Mouse (Mus musculus) midbrain, embryonic 13.5 days (tissue): ENCODE measurements around the gene Il16. TPM values are rescaled to one million over a fixed set of nuclear protein-coding genes. Genes with fewer than 3 reads are reported as not detected.

Experiments
- ATAC-seq: fragments of 200-750 bp; cut with Nextera tagmentation; 2 replicates; pipeline ENCODE4 v1.8.0; 2017; ENCODE audit warnings: mild to moderate bottlenecking, moderate TSS enrichment, moderate library complexity
- H3K27ac ChIP-seq: fragments of 300-500 bp; sonication (generic); 2 replicates; pipeline ENCODE4 v1.5.1; 2015; ENCODE audit warnings: inconsistent platforms, mild to moderate bottlenecking, moderate library complexity
- H3K27me3 ChIP-seq: fragments of 300-500 bp; sonication (generic); 2 replicates; pipeline ENCODE4 v1.6.1; 2015; ENCODE audit warnings: mild to moderate bottlenecking, inconsistent platforms
- H3K36me3 ChIP-seq: fragments of 300-500 bp; sonication (generic); 2 replicates; pipeline ENCODE4 v1.6.1; 2015; ENCODE audit warnings: mild to moderate bottlenecking, inconsistent platforms
- H3K4me1 ChIP-seq: fragments of 300-500 bp; sonication (generic); replicated peaks from 2 replicates; pipeline ENCODE4 v1.6.1; 2015; ENCODE audit warnings: inconsistent platforms
- H3K4me2 ChIP-seq: fragments of 300-500 bp; sonication (generic); replicated peaks from 2 replicates; pipeline ENCODE4 v1.6.1; 2015; ENCODE audit warnings: moderate library complexity, mild to moderate bottlenecking, inconsistent platforms
- H3K4me3 ChIP-seq: fragments of 300-500 bp; sonication (generic); replicated peaks from 2 replicates; pipeline ENCODE4 v1.5.1; 2015; ENCODE audit warnings: mild to moderate bottlenecking, inconsistent platforms
- H3K9ac ChIP-seq: fragments of 300-500 bp; sonication (generic); replicated peaks from 2 replicates; pipeline ENCODE4 v1.6.1; 2015; ENCODE audit warnings: mild to moderate bottlenecking, inconsistent platforms
- H3K9me3 ChIP-seq: fragments of 300-500 bp; sonication (generic); 2 replicates; pipeline ENCODE4 v1.6.1; 2016; ENCODE audit warnings: mild to moderate bottlenecking, inconsistent platforms
- WGBS: fragments of 180-500 bp; shearing (Covaris S2); methylation state at CpG from one replicate; pipeline ENCODE4 v1.1.7; 2015; 5-methylcytosine and 5-hydroxymethylcytosine counted together
- polyA plus RNA-seq: library from polyadenylated mRNA; unstranded; fragments of >200 nt; fragmentation: Nextera tagmentation; extraction: Ambion mirVana; gene quantifications from 2 replicates; pipeline ENCODE4 v1.2.1, GENCODE M21; 2015

Gene Il16
- 0.74 and 0.88 TPM in 2 replicates for polyA plus RNA-seq

DNA sequence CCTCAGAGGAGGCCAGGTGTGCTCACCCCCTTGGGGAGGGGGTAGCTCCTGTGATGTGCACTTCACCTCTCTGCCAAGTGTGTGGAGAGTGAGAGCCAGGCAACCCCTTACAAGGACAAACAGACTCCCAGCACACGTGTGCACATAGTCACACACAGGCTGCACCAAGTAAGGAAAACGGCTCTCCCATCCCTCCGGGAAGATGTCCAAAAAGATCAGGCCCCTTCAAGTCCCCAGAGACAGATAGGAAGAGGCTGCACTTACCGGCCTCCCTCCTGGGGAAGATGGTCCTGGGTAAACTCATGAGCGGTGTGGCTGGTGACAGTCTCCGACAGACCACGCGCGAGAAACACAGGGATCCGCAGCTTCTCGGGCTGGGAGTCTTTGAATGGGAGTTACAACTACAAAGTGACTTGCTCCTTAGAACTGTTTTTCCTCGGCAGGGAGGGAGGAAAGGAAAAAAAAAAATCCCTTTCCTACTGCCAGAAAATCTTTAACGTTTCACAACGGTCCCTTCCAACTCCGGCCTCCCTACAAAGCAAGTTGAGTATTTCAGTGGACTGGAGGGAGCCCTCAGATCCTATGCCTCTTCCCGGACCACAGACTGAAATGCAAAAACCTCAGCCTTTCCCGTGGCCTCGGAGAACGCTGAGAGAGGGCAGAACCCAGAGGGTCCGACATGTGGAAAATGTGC lies at the start of gene Il16:
Gene Il16 (minus strand): TSS at position 314 of the 694 bp plus-strand sequence.
- H3K27me3 ChIP-seq = 0 out of 2 replicates have a peak, but pooled peaks cover 4% of the 10 kb centered on the region
- H3K9me3 ChIP-seq = no peaks in the 10 kb centered on the region
- no peak within 1 kb of the TSS for H3K9ac ChIP-seq
- 48% methylated on average over 20 of the region's 20 CpGs for WGBS
- ATAC-seq = peak; percentile 29; the same call in 1 of the 2 replicates
- no peaks in the 10 kb centered on the region for H3K36me3 ChIP-seq
- H3K27ac ChIP-seq = no peak within 1 kb of the TSS
- no peak within 1 kb of the TSS for H3K4me3 ChIP-seq
- no peak within 1 kb of the TSS for H3K4me2 ChIP-seq
- H3K4me1 ChIP-seq = peaks cover 18% of the 10 kb centered on the region; the same call in 1 of the 2 replicates

DNA sequence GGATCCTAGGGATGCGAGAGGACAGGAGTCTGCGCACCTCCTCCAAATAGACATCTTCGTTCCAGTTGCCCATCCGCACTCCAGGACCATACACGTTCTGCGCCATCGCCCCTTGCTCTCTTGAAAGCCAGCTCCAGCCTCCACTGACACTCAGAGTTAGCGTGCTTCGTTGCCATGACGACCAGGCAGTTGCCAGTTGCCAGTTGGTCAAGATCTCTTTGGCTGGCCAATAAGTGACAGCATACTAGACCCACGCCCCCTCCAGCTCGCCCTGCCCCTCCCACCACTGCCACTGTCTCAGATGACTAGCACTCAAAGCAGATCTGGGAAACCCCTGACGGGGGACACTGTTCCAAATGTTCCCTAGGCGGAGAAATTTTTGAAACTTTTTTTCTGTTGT lies 49.2 kb upstream of the Il16 start, which contains the start of gene Cfap161:
Gene Cfap161 (minus strand): TSS at position 176 of the 400 bp plus-strand sequence.
- Histone ChIP-seq H3K9ac (peak within 1 kb of the TSS; percentile 41; the same call in 1 of the 2 replicates), H3K4me1 (peaks cover 13% of the 10 kb centered on the region), H3K27ac (no peak within 1 kb of the TSS), H3K4me2 (peak within 1 kb of the TSS; percentile 48), H3K4me3 (no peak within 1 kb of the TSS), H3K27me3 (no peaks in the 10 kb centered on the region), H3K36me3 (no peaks in the 10 kb centered on the region), H3K9me3 (no peaks in the 10 kb centered on the region)
- peak; percentile 98 for ATAC-seq
- 6% methylated on average over 14 of the region's 14 CpGs for WGBS

DNA sequence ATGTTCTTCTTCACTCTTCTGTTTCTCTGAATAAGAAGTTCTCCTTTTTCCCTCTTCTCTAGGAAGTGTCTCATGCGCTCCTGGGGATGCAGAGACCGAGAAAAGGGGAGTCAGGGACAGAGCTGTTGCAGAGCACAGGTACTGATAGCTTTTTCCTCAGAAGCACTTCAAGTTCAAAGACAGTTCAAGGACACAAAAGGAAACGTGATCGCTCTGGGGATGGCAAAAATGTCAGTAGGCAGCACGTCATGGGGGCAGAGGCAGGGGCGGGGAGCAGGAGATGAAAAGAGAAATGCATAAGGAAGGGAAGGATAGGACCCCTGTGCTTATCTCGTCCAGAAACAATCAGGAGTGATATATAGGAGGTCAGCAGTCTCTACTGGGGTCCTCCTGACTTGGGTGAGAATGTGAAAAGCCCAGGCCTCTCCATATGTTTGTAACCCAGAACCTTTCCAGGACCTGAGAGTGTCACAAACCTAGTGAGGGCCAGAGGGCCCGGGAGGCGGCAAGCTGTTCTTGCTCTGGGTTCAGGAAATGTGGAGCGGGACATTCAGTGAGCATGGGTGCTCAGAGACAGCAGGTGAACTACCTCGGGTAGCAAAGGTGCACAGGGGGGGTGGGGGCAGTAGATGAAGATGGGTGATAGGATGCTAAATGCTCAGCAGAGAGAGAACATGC lies 48.6 kb upstream of the Il16 start:
- Histone ChIP-seq H3K4me3 (no peak overlapping the region), H3K4me2 (peak overlapping the region; percentile 48), H3K9me3 (no peaks in the 10 kb centered on the region), H3K27ac (no peak overlapping the region), H3K9ac (peak overlapping the region; percentile 41; the same call in 1 of the 2 replicates), H3K36me3 (no peaks in the 10 kb centered on the region), H3K27me3 (no peaks in the 10 kb centered on the region), H3K4me1 (peaks cover 13% of the 10 kb centered on the region)
- WGBS = 45% methylated on average over 11 of the region's 11 CpGs
- no peak; the same call in 1 of the 2 replicates for ATAC-seq

GRCm38 (mm10) chr7:83780881-83781280 lies 35.4 kb upstream of the Il16 start:
- Histone ChIP-seq H3K36me3 (no peaks in the 10 kb centered on the region), H3K27ac (no peak overlapping the region), H3K4me1 (no peaks in the 10 kb centered on the region), H3K9me3 (no peaks in the 10 kb centered on the region), H3K9ac (no peak overlapping the region), H3K4me3 (no peak overlapping the region), H3K27me3 (no peaks in the 10 kb centered on the region), H3K4me2 (no peak overlapping the region)
- ATAC-seq = no peak
- WGBS = 87% methylated on average over 4 of the region's 4 CpGs

GRCm38 (mm10) chr7:83780026-83780425 lies 34.5 kb upstream of the Il16 start:
- no peaks in the 10 kb centered on the region for H3K27me3 ChIP-seq
- H3K4me3 ChIP-seq = no peak overlapping the region
- 91% methylated on average over 4 of the region's 4 CpGs for WGBS
- no peak overlapping the region for H3K9ac ChIP-seq
- H3K4me1 ChIP-seq = no peaks in the 10 kb centered on the region
- ATAC-seq = no peak
- H3K4me2 ChIP-seq = no peak overlapping the region
- no peaks in the 10 kb centered on the region for H3K36me3 ChIP-seq
- H3K27ac ChIP-seq = no peak overlapping the region
- H3K9me3 ChIP-seq = no peaks in the 10 kb centered on the region

GRCm38 (mm10) chr7:83779028-83779427 lies 33.5 kb upstream of the Il16 start:
- no peaks in the 10 kb centered on the region for H3K36me3 ChIP-seq
- no peaks in the 10 kb centered on the region for H3K27me3 ChIP-seq
- WGBS = 85% methylated on average over 2 of the region's 2 CpGs
- no peak overlapping the region for H3K4me2 ChIP-seq
- H3K4me1 ChIP-seq = no peaks in the 10 kb centered on the region
- no peak for ATAC-seq
- no peak overlapping the region for H3K27ac ChIP-seq
- H3K4me3 ChIP-seq = no peak overlapping the region
- H3K9me3 ChIP-seq = no peaks in the 10 kb centered on the region
- no peak overlapping the region for H3K9ac ChIP-seq

DNA sequence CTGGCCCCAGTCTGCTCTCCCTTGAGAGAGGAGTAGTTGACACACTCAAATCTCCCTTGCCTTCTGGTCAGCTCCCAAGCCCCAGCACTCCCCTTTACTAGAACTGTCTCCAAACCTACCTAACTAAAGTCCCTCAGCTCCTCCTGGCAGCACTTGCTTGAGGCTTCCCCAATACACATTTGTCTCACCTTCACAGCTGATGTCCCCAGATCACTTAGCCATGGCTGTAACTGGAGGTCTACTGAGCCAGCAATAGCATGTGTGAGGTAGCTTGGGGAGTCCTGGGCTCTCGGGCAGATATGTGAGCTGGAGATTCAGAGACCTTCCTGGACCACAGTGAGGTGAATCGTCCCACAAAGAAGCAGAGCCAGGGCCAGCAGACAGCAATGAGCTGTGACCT lies 33.0 kb upstream of the Il16 start:
- Histone ChIP-seq H3K36me3 (no peaks in the 10 kb centered on the region), H3K27me3 (no peaks in the 10 kb centered on the region), H3K4me2 (no peak overlapping the region), H3K9ac (no peak overlapping the region), H3K4me1 (no peaks in the 10 kb centered on the region), H3K4me3 (no peak overlapping the region), H3K27ac (no peak overlapping the region), H3K9me3 (no peaks in the 10 kb centered on the region)
- 79% methylated on average over 2 of the region's 2 CpGs for WGBS
- ATAC-seq = no peak

- ATAC-seq = no peak
- no peaks in the 10 kb centered on the region for H3K27me3 ChIP-seq
- no peaks in the 10 kb centered on the region for H3K4me1 ChIP-seq
- 46% methylated on average over 5 of the region's 5 CpGs for WGBS
- H3K36me3 ChIP-seq = no peaks in the 10 kb centered on the region
- no peak overlapping the region for H3K4me3 ChIP-seq
- H3K9ac ChIP-seq = no peak overlapping the region
- no peak overlapping the region for H3K4me2 ChIP-seq
- no peak overlapping the region for H3K27ac ChIP-seq
- no peaks in the 10 kb centered on the region for H3K9me3 ChIP-seq
These were observed 29.2 kb upstream of the Il16 start for GRCm38 (mm10) chr7:83774721-83775120.

GRCm38 (mm10) chr7:83763674-83764073 lies 18.1 kb upstream of the Il16 start:
- no peak overlapping the region for H3K9ac ChIP-seq
- H3K27ac ChIP-seq = no peak overlapping the region
- no peaks in the 10 kb centered on the region for H3K9me3 ChIP-seq
- no peaks in the 10 kb centered on the region for H3K4me1 ChIP-seq
- H3K36me3 ChIP-seq = no peaks in the 10 kb centered on the region
- no peak overlapping the region for H3K4me3 ChIP-seq
- H3K4me2 ChIP-seq = no peak overlapping the region
- WGBS = 75% methylated on average over 3 of the region's 3 CpGs
- H3K27me3 ChIP-seq = no peaks in the 10 kb centered on the region
- no peak for ATAC-seq

GRCm38 (mm10) chr7:83762336-83762735 lies 16.8 kb upstream of the Il16 start:
- no peak overlapping the region for H3K4me2 ChIP-seq
- H3K27ac ChIP-seq = no peak overlapping the region
- H3K9me3 ChIP-seq = no peaks in the 10 kb centered on the region
- H3K4me3 ChIP-seq = no peak overlapping the region
- no peak for ATAC-seq
- H3K27me3 ChIP-seq = no peaks in the 10 kb centered on the region
- 87% methylated on average over 5 of the region's 5 CpGs for WGBS
- H3K4me1 ChIP-seq = no peaks in the 10 kb centered on the region
- no peaks in the 10 kb centered on the region for H3K36me3 ChIP-seq
- no peak overlapping the region for H3K9ac ChIP-seq

DNA sequence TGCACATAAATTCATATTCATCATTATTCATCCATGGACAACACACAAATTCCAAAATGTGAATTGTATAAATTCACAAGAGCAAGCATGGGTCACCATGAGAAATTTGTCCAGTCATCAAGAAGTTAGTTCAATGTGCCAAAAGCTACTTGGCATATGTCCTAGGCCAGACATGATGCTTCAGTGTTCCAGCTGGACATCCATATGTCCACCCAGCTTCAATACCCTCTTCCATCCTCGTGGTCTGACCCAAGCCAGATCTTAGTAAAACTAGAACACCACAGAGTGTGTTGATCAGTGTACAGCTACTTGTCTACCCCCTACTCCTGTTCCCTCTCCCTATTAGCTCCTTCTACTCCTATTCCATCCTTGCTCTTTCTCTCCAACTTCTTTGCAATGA lies 5.5 kb upstream of the Il16 start:
- no peak overlapping the region for H3K4me3 ChIP-seq
- 88% methylated on average over 1 of the region's 1 CpGs for WGBS
- ATAC-seq = no peak
- H3K4me1 ChIP-seq = peaks cover 7% of the 10 kb centered on the region; the same call in 1 of the 2 replicates
- no peaks in the 10 kb centered on the region for H3K9me3 ChIP-seq
- H3K27me3 ChIP-seq = no peaks in the 10 kb centered on the region
- no peak overlapping the region for H3K9ac ChIP-seq
- H3K27ac ChIP-seq = no peak overlapping the region
- H3K36me3 ChIP-seq = no peaks in the 10 kb centered on the region
- H3K4me2 ChIP-seq = no peak overlapping the region

DNA sequence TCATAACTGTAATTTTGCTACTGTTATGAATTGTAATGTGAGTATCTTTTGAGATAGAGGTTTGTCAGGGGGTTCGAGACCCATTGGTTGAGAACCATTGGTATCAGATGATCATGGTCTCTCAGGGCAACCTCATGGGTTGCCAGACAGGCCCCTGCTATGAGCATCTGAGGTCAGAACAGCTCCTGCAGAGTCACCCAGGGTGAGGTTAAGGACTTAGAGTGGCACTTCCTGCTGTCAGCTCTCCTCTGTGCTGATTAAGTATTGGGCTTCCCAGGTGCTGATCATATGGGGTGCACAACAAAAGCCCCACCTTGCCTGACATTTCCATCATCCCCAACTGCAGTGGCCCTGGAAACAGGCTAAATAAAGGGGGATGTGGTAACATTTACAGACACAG lies 2.9 kb upstream of the Il16 start:
- H3K9me3 ChIP-seq = no peaks in the 10 kb centered on the region
- 86% methylated on average over 1 of the region's 1 CpGs for WGBS
- no peak overlapping the region for H3K9ac ChIP-seq
- peaks cover 18% of the 10 kb centered on the region; the same call in 1 of the 2 replicates for H3K4me1 ChIP-seq
- no peak overlapping the region for H3K27ac ChIP-seq
- no peak overlapping the region for H3K4me2 ChIP-seq
- ATAC-seq = no peak
- H3K27me3 ChIP-seq = 0 out of 2 replicates have a peak, but pooled peaks cover 4% of the 10 kb centered on the region
- H3K36me3 ChIP-seq = no peaks in the 10 kb centered on the region
- H3K4me3 ChIP-seq = no peak overlapping the region
